Mouse (Mus musculus) lung, postnatal 0 days (tissue): ENCODE data around the gene Med16.

Source experiments
- CTCF ChIP-seq: IDR thresholded peaks from 2 replicates; pipeline ENCODE4 v1.5.1; 2016; ENCODE audit warnings: antibody characterized with exemption, mild to moderate bottlenecking
- EP300 ChIP-seq: IDR thresholded peaks from 2 replicates; pipeline ENCODE4 v1.6.1; 2016; ENCODE audit warnings: antibody characterized with exemption, mild to moderate bottlenecking, control low read depth

GRCm38 (mm10) chr10:79897316-79898245, 11.1 kb downstream of the Med16 start:
- TF ChIP-seq EP300 (no peak), CTCF (no peak)
